Mouse (Mus musculus) embryonic fibroblast, embryonic 13.5 days (primary cell): ENCODE data around the gene Scamp1. TPM values are rescaled to one million over a fixed set of nuclear protein-coding genes. Genes with fewer than 3 reads are reported as not detected.

Experiments used
- H3K27ac ChIP-seq: 2 replicates; pipeline ENCODE4 v1.5.1; 2012; ENCODE audit warnings: low read length, control low read depth, inconsistent platforms; ENCODE audit not compliant: insufficient read depth
- H3K4me1 ChIP-seq: 2 replicates; pipeline ENCODE4 v1.6.1; 2011; ENCODE audit warnings: low read length; ENCODE audit not compliant: control insufficient read depth, insufficient read depth
- H3K4me3 ChIP-seq: 2 replicates; pipeline ENCODE4 v1.5.1; 2011; ENCODE audit warnings: mild to moderate bottlenecking, control low read depth, low read length; ENCODE audit not compliant: insufficient read depth
- CTCF ChIP-seq: IDR thresholded peaks from 2 replicates; pipeline ENCODE4 v1.5.1; 2011; ENCODE audit warnings: mild to moderate bottlenecking, control low read depth, low read length, moderate library complexity, borderline replicate concordance; ENCODE audit not compliant: insufficient read depth
- POLR2A ChIP-seq: IDR thresholded peaks from 2 replicates; pipeline ENCODE4 v1.6.1; 2011; ENCODE audit warnings: low read depth, mild to moderate bottlenecking, control low read depth, low read length, moderate library complexity
- polyA plus RNA-seq: library from polyadenylated mRNA; stranded (reverse); fragments of >200 nt; gene quantifications from 2 replicates; pipeline ENCODE4 v1.2.4, GENCODE M21; 2011; ENCODE audit warnings: low read depth; ENCODE audit not compliant: missing spikeins, insufficient read length

Scamp1 gene
- polyA plus RNA-seq, 1 experiment, result 29.0 TPM

DNA sequence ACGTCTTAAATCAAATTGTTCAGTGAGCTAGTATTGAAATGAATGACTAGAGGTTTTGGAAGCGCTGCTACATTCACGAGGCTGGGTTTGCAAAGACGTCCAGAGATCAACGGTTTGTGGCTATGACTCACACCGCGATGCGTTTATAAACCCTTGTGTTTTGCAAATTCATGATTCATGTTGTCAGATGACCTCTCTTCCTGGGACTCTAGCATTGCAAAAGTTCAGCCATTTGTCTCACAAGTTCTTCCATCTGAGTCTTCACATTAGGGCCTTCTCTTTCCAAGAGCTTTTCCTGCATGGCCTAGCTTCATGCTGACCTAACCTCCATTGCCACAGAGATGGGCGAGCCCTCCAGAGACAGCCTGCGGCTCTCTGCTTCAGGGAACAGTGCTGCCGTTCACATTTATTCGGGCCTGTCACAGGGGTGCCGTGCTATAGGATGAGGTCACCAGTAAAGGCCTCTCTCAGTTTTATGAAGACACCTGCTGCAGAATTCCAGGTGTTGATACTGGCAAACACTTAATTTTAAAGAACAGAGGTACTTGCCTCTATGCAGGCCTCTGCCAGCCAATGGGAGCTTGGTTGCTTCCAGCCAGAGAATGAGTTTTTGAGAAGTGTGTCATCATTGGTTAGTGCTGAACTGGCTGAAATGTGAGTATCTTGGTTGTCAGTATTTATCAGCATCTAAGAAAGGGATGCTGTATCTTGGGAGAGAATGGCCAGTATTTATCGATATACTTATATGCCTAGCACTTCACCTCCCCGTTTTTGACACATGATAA is 131.0 kb downstream of the Scamp1 start:
- H3K4me3 ChIP-seq, result no peak overlapping the region
- no peak for TF ChIP-seq CTCF
- no peak for TF ChIP-seq POLR2A
- H3K4me1 ChIP-seq, result peaks cover 19% of the 10 kb centered on the region
- H3K27ac ChIP-seq, result peak overlapping the region; percentile 91

- Histone ChIP-seq H3K4me1 (peaks cover 19% of the 10 kb centered on the region), H3K4me3 (no peak overlapping the region), H3K27ac (peak overlapping the region; percentile 43; the same call in 1 of the 2 replicates)
- TF ChIP-seq POLR2A (no peak), CTCF (no peak)
These were observed 132.0 kb downstream of the Scamp1 start for GRCm38 (mm10) chr13:94153658-94154057.

DNA sequence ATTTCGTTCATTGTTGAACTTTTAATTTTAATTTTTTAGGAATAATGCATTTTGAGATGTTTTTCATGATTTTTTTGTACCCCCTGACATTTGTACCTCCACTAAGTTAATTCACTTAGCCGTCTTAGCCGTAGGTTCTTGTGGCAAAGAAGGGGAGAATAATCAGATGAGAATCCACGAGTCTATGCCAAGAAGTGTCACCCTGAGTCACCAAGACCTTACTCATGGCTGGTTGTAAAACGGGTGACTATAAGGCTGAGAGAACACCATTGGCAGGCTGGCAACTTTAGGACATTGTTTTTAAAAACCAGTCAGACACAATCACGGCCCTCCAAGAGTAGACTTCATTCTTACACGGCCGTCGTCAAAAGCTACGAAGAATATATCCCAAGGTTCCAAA is 132.8 kb downstream of the Scamp1 start:
- H3K27ac ChIP-seq, result no peak overlapping the region
- H3K4me3 ChIP-seq, result no peak overlapping the region
- TF ChIP-seq POLR2A, result no peak
- no peak for TF ChIP-seq CTCF
- H3K4me1 ChIP-seq, result peaks cover 19% of the 10 kb centered on the region

Other genes with a start within 250 kb of the Scamp1 start
- gene Lhfpl2, start 228.1 kb downstream of the Scamp1 start, polyA plus RNA-seq, result 40.6 and 60.3 TPM in 2 replicates
- 72.7 and 73.0 TPM in 2 replicates for gene Ap3b1, start 73.1 kb upstream of the Scamp1 start, polyA plus RNA-seq